Mouse (Mus musculus): ENCODE measurements at regions not wholly inside any gene's neighbourhood (a gene's known extent, or its start where the extent isn't known, plus 50 kb on each side); places are given as distances from the start of the nearest gene placed in this dataset.

DNA sequence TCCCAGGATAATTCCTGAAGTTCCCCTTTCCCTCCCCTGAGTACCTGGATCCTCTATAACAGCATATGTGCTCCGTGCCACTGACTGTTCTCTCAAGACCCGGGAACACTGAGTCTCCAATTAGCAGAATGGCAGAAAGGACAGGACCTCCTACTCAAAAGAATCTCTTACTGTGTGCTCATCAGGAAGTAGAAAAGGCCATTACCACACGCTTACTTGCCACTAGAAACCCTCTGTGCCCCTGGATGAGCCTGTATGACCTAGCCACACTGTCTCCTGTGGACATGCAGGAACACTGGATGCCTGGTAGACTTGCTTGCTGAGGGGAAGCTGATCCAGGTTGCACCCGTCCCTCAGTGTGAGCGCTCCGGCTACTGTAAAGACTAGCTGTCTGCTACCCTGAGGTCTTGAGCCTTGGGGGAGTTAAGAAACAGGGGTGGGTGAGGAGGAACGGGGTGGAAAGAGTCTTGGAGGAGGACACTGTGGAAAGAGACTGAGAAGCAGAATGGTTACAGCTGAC lies 117.6 kb upstream of the Ccnd2 start:
- peak overlapping the region; percentile 11 to 24; a peak in 2 of 4 replicates for H3K4me3 ChIP-seq (ENCODE audit: insufficient read depth in 1 of 2, low read depth in 1 of 2, low read length in 2 of 2, poor library complexity in 1 of 2, severe bottlenecking in 1 of 2)
- H3K27ac ChIP-seq (ENCODE audit: insufficient read depth, low read depth, low read length, poor library complexity, severe bottlenecking): no peak overlapping the region

GRCm38 (mm10) chr6:127270774-127271173 lies 118.8 kb upstream of the Ccnd2 start:
- DNase-seq (ENCODE audit: low read depth, low spot score): no peak
- Histone ChIP-seq H3K4me1 (ENCODE audit: control insufficient read depth in 2 of 2, insufficient read depth in 2 of 2, low read length in 2 of 2, poor library complexity in 1 of 2) (peaks cover 5 to 10% of the 10 kb centered on the region in 2 experiments; a peak in 3 of 4 replicates), H3K9me3 (ENCODE audit: control insufficient read depth, insufficient read depth, low read depth, low read length) (no peaks in the 10 kb centered on the region), H3K4me3 (ENCODE audit: insufficient read depth in 1 of 2, low read depth in 1 of 2, low read length in 2 of 2, poor library complexity in 1 of 2, severe bottlenecking in 1 of 2) (no peak overlapping the region), H3K27ac (ENCODE audit: insufficient read depth, low read depth, low read length, poor library complexity, severe bottlenecking) (no peak overlapping the region), H3K36me3 (ENCODE audit: control insufficient read depth, insufficient read depth, low read length, poor library complexity, severe bottlenecking) (no peaks in the 10 kb centered on the region), H3K9ac (ENCODE audit: insufficient read depth, low read depth, low read length, poor library complexity, severe bottlenecking) (no peak overlapping the region)
- TF ChIP-seq HCFC1 (IDR thresholded peaks at IDR 0.05; ENCODE audit: borderline replicate concordance, insufficient read depth, low read length): no peak
- no peak for TF ChIP-seq ZC3H11A (IDR thresholded peaks at IDR 0.05; ENCODE audit: borderline replicate concordance, low read depth, low read length)
- TF ChIP-seq CHD2 (IDR thresholded peaks at IDR 0.05; ENCODE audit: low read depth, low read length): no peak
- no peak for TF ChIP-seq MAFK (IDR thresholded peaks at IDR 0.05; ENCODE audit: insufficient read depth, low read depth, low read length)
- TF ChIP-seq ZNF384 (IDR thresholded peaks at IDR 0.05; ENCODE audit: low read depth, low read length): no peak
- in situ Hi-C loops (cut with MboI; ENCODE audit: low sequenced_read_pairs in 2 of 2, unreplicated experiment in 2 of 2): no loop called here

More for the DNA sequence above, 117.6 kb upstream of the Ccnd2 start:
- H3K9ac ChIP-seq (ENCODE audit: insufficient read depth, low read depth, low read length, poor library complexity, severe bottlenecking): no peak overlapping the region; the same call in 1 of the 2 replicates
- TF ChIP-seq ZC3H11A (IDR thresholded peaks at IDR 0.05; ENCODE audit: borderline replicate concordance, low read depth, low read length): no peak
- TF ChIP-seq HCFC1 (IDR thresholded peaks at IDR 0.05; ENCODE audit: borderline replicate concordance, insufficient read depth, low read length): peak; percentile 38; the same call in 1 of the 2 replicates
- peaks cover 5 to 10% of the 10 kb centered on the region in 2 experiments; a peak in 3 of 4 replicates for H3K4me1 ChIP-seq (ENCODE audit: control insufficient read depth in 2 of 2, insufficient read depth in 2 of 2, low read length in 2 of 2, poor library complexity in 1 of 2)
- in situ Hi-C loops (cut with MboI; ENCODE audit: low sequenced_read_pairs in 2 of 2, unreplicated experiment in 2 of 2): no loop called here
- no peaks in the 10 kb centered on the region for H3K9me3 ChIP-seq (ENCODE audit: control insufficient read depth, insufficient read depth, low read depth, low read length)
- DNase-seq (ENCODE audit: low read depth, low spot score): no peak
- no peaks in the 10 kb centered on the region for H3K36me3 ChIP-seq (ENCODE audit: control insufficient read depth, insufficient read depth, low read length, poor library complexity, severe bottlenecking)

GRCm38 (mm10) chr6:127271418-127271817 lies 119.4 kb upstream of the Ccnd2 start:
- H3K9me3 ChIP-seq (ENCODE audit: control insufficient read depth, insufficient read depth, low read depth, low read length): no peaks in the 10 kb centered on the region
- peaks cover 5 to 10% of the 10 kb centered on the region in 2 experiments; a peak in 3 of 4 replicates for H3K4me1 ChIP-seq (ENCODE audit: control insufficient read depth in 2 of 2, insufficient read depth in 2 of 2, low read length in 2 of 2, poor library complexity in 1 of 2)
- H3K27ac ChIP-seq (ENCODE audit: insufficient read depth, low read depth, low read length, poor library complexity, severe bottlenecking): no peak overlapping the region

DNA sequence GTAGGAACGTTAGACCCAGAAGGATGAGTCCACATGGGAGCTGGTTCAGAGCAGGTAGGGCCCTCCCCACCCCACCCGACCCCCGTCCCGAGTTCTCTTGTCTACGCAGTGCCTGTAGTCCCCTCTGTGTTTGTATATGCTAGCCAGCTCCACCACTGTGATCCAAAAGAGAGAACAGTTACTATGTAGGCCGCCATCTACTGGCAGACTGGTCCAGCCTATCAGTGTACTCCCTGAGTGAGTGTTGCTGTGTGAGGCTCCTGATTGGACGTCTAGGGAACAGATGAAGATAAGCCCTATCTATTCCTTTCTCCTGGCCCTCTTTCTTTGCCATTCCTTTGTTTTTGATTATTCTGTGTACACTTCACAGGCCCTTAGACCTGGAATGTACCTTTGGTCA lies 120.6 kb upstream of the Ccnd2 start:
- Histone ChIP-seq H3K36me3 (ENCODE audit: control insufficient read depth, insufficient read depth, low read length, poor library complexity, severe bottlenecking) (no peaks in the 10 kb centered on the region), H3K9me3 (ENCODE audit: control insufficient read depth, insufficient read depth, low read depth, low read length) (no peaks in the 10 kb centered on the region), H3K27ac (ENCODE audit: insufficient read depth, low read depth, low read length, poor library complexity, severe bottlenecking) (no peak overlapping the region), H3K4me3 (ENCODE audit: insufficient read depth in 1 of 2, low read depth in 1 of 2, low read length in 2 of 2, poor library complexity in 1 of 2, severe bottlenecking in 1 of 2) (no peak overlapping the region), H3K4me1 (ENCODE audit: control insufficient read depth in 2 of 2, insufficient read depth in 2 of 2, low read length in 2 of 2, poor library complexity in 1 of 2) (peaks cover 5 to 10% of the 10 kb centered on the region in 2 experiments; a peak in 3 of 4 replicates), H3K9ac (ENCODE audit: insufficient read depth, low read depth, low read length, poor library complexity, severe bottlenecking) (no peak overlapping the region)
- DNase-seq (ENCODE audit: low read depth, low spot score): no peak
- TF ChIP-seq HCFC1 (IDR thresholded peaks at IDR 0.05; ENCODE audit: borderline replicate concordance, insufficient read depth, low read length) (no peak), ZNF384 (IDR thresholded peaks at IDR 0.05; ENCODE audit: low read depth, low read length) (no peak), ZC3H11A (IDR thresholded peaks at IDR 0.05; ENCODE audit: borderline replicate concordance, low read depth, low read length) (no peak), CHD2 (IDR thresholded peaks at IDR 0.05; ENCODE audit: low read depth, low read length) (no peak)
- in situ Hi-C loops (cut with MboI; ENCODE audit: low sequenced_read_pairs in 2 of 2, unreplicated experiment in 2 of 2): no loop called here

More at GRCm38 (mm10) chr6:127271418-127271817, 119.4 kb upstream of the Ccnd2 start:
- Histone ChIP-seq H3K4me3 (ENCODE audit: insufficient read depth in 1 of 2, low read depth in 1 of 2, low read length in 2 of 2, poor library complexity in 1 of 2, severe bottlenecking in 1 of 2) (no peak overlapping the region), H3K36me3 (ENCODE audit: control insufficient read depth, insufficient read depth, low read length, poor library complexity, severe bottlenecking) (no peaks in the 10 kb centered on the region), H3K9ac (ENCODE audit: insufficient read depth, low read depth, low read length, poor library complexity, severe bottlenecking) (no peak overlapping the region)
- DNase-seq (ENCODE audit: low read depth, low spot score): no peak
- in situ Hi-C loops (cut with MboI; ENCODE audit: low sequenced_read_pairs in 2 of 2, unreplicated experiment in 2 of 2): no loop called here
- TF ChIP-seq MAFK (IDR thresholded peaks at IDR 0.05; ENCODE audit: insufficient read depth, low read depth, low read length) (no peak), CHD2 (IDR thresholded peaks at IDR 0.05; ENCODE audit: low read depth, low read length) (no peak), ZNF384 (IDR thresholded peaks at IDR 0.05; ENCODE audit: low read depth, low read length) (no peak)

Data from ES-E14 (cell line).